Mouse (Mus musculus) adrenal gland, postnatal 4 days (tissue): ENCODE results near the gene Mbnl2. TPM values are rescaled to one million over a fixed set of nuclear protein-coding genes. Genes with fewer than 3 reads are reported as not detected.

Source experiments
- DNase-seq, 2 experiments: peaks; one replicate each; pipeline ENCODE4 v3.0.0; 2021 to 2022; ENCODE audit warnings: low spot score in 2 of 2, mixed read lengths in 2 of 2
- total RNA-seq, 2 experiments: library from RNA; stranded (reverse); gene quantifications; 2 replicates each; pipeline ENCODE4 v1.2.3; 2021

The Mbnl2 gene
- total RNA-seq, 2 experiments from 2014 or later, result 169 to 182 TPM

DNA sequence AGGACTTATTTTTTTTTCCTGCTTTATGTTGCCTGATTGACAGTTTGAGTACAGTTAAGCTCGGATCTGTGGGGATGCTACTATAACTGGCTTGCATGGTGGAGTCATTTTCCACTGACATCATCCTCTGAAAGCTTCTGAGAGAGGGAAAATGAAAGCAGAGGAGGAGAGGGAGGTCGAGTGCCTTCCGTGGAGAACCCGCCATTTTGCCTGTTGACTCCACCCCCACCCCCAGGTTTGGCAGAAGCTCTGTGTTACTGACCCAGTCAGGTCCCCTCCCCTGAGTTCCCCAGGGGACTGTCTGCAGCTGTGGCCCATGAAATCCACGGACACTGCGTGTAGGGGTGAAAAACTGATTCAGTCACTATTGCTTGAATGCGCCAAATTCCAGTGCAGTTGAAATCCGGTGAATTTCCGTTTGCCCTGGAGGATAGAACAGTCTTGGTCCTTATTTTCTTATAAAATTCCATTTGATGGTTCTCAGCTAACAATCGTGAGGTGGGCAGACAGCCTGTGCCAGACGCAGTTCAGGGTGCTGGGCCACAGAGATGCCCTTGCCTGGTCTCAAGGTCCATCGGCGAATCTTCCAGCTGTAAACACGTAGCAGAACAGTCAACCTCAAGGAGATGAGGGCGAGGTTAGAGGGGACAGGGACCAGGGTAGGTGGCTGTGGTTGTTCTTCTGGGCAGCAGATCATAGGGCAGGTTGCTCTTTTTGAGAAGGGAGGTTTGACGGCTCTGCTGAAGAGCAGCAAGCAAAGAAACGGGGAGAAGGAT, 20.9 kb downstream of the Mbnl2 start:
- DNase-seq, result no peak

DNA sequence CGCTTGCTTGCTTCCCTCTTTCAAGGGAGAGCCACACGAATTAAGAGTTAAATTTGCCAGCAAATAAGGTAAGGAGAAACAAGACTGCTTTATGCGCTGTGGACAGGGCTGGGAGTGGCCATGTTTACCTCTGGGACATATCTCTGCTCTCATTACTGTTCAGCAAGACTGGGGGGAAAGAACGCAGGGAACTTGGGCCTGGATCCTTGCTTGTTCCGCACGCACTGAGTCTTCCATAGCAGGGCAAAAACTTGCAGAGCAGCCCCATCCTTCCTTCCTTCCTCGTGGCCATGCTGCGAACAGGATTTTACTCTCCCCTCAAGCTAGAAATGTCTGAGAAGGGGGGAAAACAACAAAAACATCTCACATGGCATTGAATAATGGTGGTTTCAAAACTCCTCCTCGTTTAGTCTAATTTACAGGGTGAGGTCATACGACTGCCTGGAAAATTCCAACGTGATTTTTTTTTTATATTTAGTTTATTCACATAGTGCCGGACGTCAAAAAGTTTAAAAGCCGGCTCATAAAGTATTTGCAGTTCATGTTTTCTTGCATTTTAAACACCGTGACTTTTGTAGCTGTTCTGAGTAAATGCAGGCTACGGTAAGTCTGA, 21.8 kb downstream of the Mbnl2 start:
- DNase-seq, result no peak

DNA sequence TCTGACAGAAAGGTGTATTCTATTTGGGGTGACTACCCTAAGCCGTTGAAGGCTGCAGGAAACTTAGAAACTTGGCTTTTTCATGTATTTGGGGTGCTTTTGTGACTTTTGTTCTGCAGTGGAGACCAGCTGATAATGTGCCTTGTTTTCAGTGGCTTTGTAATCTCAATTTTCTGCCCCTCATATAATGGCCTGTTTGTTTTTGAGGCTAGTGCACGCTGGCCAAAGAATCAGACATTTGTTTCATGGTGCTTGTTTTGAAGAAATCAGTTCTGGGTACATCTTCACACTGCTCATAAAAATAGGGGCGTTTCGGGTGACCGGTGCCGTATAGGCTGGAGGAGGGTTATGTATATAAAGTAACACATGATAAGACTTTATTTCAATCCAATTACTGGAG, 22.4 kb downstream of the Mbnl2 start:
- no peak for DNase-seq

DNA sequence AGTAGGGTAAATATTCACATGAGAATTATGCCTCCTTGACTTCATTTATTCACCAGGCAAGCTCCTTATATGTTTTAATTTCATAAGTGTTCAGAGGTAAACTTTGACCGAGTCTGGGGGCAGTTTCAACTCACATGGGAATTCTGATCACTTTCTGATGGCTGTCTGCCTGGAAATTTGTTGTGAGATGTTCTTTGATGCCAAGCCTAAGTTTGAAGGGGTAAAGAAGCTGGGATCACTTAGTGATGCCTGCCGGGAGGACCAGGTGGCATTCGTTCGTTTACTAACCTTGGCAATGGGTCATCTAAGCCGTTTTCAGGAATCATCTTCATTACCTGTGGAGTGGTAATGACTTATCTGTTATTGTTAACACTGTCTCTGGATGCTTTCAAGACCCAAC, 23.0 kb downstream of the Mbnl2 start:
- DNase-seq, result no peak

DNA sequence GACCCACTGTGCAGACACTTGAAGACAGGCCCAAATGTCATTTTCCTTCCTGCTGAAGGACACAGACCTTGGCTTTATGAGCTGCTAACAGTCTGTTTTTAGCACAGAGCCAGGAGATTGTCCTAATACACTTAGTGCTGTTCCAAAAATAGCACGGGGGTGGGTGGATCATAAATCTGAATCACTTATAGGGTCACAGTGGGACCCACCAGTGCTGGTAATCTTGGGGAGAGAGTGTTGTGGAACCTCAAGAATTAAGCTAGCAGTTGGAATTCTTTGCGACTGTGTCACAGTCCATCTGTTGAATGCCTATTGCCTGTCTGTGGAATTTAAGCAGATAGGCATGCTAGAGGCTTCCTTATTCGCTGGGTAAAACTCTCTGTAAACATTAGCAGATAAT, 24.2 kb downstream of the Mbnl2 start:
- DNase-seq, result no peak

DNA sequence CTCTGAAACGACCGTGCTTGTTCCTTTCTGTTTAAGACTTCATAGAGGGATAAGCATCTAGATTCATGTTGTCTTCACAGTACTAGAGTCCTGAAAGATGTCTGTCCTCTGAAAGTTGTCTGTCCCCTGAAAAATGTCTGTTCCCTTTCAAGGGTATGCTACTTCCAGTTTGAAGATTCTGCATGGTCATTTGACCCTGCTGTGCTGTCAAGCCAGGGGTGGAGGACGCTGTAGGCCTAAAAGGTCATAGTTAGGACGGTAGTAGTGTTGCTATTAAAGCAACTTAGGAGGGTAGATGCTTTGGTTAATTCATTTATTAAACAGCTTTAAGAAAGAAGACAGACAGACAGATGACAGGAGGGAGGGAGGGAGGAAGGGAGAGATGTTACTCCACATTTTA, 24.7 kb downstream of the Mbnl2 start:
- DNase-seq, result no peak

DNA sequence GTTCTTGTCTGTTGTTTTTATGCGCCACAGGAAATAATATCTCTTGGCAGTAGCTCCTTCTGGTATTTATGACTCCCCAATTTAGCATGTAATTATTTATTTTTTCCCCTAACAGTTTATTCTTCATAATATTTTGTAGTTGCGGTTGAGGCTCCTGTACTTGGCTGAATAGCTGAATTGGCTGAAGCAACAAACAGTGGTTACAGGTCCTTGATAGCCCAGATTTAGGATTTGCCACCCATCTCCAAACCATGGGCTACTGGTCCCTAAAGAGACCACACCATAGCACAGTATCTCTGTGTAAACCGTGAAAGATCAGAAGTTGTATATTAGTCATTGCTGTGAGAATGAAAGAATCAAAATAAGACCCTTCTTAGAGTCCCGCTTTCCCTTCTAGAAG, 25.3 kb downstream of the Mbnl2 start:
- no peak for DNase-seq

DNA sequence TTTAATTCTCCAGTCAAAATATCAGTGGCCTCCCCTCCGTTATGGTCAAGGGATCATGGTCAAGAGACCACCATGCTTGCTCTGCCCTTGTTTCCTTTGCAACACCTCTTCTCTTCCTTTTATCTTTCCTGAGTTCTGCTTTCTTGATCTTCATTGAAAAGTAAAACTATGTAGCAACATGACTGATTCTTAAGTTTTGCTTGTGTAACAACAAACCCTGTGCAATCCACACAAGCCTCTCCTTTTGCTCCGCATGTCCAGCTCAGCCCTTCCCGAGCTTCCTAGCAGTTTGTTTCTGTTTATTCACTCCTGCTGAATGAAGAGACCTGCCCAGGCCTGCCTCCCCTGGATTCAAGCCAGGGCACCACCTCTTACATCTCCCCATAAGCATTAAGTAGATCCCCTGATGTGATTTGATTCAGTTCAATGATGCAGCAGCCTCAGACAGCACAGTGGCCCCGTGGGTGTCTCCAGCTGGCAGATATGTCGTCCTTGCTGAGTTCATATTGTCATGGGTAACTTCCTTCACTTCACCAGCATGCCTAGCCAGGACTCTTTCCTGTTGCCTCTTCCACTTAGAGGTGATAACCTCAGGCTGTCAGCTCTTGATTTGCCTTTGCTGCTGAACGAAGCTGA, 27.6 kb downstream of the Mbnl2 start:
- DNase-seq, result no peak

DNA sequence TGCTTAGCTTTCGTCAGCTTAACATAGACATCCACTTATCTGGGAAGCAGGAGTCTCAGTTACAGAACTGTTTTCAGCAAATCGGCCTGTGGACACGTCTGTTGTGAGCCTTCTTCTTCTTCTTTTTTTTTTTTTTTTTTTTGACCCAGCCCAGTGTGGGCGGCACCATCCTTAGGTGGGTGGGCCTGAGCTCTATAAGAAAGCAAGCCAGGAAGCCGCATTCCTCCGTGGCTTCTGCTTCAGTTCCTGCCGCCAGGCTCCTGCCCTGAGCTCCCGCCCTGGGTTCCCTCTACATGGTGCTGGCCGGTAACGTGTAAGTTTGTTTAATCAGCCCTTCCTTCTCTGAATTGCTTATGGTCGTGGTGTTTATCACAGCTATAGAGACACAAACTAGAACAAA, 30.8 kb downstream of the Mbnl2 start:
- DNase-seq, result no peak

DNA sequence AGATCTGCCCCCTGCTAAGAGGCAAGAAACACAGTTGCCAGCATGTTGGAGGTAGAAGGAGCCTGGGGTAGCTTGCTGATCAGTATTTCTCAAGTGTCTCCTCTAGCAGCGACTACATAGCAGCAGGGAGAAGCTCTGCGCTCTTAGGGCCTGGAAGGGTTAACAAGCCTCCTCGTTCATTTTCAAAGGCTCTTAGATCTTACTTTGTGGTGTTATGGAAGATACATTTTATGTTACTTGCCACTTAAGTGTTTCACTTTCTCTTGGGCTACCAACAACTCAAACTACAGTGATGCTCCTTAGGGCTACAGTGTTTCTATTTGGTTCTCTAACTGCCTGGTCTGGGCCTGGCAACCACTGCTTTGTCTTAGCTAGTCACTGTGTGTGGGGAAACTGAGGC, 31.9 kb downstream of the Mbnl2 start:
- no peak for DNase-seq

DNA sequence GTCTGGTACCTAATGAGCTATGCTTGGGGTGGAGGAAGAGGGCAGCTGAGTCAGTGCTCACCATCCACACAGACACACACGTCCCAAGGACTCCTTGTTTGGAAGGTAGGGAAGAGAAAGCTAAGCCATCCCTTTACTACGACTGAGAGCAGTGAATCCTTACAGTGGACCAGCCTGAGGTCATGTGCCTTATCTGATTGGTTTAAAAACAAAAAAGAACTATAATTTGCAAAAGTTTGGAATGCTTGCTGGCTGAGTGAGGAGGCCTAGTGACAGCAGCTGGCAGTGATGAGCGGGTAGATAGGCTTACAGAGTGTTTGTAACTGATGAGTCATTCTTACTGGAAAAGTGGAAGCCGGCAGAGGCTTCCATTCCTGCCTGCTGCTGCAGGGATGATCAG, 32.5 kb downstream of the Mbnl2 start:
- no peak for DNase-seq

DNA sequence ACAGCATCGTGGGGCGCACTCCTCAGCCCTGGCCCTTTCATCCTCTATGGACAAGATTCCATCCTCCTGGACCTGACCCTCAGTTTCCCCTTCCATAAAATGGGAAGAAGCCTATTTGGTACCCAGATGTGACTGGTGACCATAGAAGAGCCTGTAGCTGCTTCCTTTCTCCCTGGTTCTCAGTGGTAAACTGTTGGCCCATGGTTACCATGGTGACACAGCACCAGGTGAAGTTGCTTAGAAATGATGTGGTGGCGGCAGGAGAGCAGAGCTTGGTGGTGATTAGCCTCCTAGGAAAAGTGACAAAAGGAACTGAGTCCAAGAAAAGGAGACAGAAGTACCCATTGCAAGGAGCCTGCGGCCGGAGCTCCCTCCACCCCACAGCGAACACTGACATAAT, 34.2 kb downstream of the Mbnl2 start:
- no peak for DNase-seq

DNA sequence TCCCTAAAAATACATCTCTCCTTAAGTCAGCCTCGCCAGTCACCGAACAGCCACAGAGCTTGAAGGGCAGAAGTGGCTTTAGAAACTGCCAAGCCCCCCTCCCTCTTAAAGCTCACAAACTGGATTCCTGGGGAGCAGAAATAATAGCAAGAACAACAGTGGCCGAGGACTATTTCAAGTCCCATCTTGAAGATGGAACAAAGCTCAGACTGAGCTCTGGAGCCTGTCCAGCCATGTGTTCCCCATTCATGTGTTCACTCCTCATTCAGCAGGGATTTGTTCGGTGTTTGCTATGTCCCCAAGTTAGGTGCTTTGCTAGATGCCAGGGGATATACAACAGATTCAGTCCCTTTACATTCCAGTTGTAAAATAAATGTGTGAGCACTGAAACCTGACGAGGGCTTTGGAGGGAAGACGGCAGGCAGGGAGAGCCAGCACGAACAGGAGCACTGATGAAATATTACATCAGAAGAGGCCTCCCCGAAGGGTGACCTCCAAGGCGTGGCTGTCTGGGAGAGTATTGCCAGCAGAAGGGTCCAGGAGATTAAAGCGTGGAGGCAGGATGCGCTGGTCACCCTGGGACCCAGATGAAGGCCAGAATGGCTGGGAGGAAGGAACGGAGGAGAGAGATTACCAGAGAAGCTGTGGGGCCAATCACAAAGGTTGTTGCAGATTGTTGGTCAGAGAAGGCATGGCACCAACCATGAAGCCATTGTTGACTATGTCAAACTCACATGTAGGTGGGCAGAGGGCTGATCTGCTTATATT, 36.0 kb downstream of the Mbnl2 start:
- no peak for DNase-seq

DNA sequence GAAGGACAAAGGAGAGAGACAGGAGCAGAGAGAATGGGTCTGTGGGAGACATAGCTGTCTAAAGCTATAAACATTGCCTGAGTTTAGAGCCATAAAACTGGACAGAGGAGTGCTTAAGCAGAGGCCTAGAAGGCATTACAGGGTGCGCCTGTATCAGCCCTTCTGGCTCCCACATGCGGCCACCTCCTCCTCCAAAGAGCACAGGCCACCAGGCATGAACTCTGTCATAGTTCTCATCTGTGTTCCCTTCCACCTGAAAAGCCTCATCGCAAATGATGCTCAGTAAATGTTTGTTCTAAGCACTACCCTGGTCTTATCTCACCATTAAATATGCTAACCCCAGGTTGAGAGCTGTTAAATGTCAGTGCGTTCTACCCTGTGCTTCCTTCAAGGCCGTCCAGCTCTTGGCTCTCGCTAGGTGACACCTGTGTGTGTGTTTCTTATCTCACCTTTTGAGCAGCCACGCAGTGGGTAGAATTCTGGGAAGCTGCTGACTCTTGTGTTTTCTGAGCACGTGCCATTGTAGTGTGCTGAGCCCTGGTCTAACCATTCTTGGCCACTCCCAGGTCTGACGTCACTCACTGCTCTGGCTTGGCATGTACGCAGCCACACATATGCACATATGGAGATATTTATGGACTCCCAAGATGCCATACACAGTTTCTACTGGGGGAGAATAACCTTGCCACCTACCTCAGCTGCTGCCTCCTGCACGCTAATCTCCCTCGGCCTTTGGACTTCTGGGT, 37.4 kb downstream of the Mbnl2 start:
- DNase-seq, result no peak

DNA sequence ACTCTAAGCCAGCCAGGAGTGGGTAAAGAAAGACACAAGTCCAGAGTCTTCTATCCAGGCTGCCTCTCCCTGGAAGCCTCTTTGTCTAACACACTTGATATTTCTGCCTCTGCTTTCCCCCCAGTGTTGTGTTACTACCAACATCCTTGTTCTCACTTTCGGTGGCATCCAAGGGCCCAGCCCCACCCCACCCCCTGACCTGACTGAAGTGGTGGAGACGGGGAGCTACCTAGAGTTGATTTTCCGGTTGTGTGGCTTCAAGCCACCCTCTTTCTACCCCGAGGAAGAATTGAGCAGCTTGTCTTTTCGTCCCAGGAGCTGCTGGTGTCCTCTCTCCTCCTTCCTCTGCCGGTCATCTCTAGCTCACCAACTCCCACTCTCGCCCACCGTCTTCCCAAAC, 38.0 kb downstream of the Mbnl2 start:
- no peak for DNase-seq

DNA sequence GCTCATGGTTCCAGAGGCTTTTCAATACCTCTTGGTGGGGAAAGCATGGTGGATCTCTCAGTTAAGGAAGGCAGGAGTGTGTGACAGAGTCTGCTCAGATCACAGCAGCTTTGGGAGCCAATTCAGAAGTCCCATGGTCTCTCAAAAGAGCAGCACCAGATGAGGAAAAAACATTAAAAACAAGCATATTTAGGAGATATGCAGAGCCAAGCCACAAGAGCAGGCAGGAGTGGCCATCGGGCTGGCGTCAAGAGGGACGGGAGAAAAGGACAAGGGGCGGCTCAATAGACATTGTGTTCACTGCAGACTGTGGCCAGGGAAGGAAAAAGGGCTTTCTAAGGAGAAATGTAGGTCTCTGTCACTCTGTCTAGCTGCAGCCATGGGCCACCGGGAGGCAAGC, 40.3 kb downstream of the Mbnl2 start:
- DNase-seq, result no peak

DNA sequence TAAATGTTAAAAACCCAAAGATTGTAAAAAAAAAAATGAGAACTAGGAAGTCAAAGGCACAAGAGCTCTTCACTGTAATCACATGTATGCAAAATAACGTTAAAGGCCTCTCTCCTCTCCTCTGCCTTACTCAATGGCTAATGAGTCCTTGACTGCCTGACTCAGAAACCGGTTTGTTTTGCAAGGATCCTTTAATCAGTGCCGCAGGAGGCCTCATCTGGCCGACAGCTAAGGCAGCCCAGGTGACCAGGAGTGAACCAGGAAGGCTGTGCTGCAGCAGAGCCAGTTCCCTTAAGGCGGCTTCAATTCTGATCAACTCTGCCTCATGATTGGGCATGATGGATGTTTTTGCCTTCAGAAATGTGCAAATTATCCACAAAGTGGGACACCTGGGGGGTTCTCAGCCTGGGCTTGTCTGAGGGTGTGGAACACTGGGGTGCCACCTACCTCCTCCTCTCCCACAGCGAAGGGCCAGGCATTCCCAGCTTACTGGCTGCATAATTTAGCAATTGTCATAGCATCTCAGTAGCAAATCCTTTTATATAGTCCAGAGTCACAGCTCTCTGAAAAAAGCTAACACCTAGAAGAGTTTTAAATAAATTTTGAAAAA, 43.0 kb downstream of the Mbnl2 start:
- no peak for DNase-seq

DNA sequence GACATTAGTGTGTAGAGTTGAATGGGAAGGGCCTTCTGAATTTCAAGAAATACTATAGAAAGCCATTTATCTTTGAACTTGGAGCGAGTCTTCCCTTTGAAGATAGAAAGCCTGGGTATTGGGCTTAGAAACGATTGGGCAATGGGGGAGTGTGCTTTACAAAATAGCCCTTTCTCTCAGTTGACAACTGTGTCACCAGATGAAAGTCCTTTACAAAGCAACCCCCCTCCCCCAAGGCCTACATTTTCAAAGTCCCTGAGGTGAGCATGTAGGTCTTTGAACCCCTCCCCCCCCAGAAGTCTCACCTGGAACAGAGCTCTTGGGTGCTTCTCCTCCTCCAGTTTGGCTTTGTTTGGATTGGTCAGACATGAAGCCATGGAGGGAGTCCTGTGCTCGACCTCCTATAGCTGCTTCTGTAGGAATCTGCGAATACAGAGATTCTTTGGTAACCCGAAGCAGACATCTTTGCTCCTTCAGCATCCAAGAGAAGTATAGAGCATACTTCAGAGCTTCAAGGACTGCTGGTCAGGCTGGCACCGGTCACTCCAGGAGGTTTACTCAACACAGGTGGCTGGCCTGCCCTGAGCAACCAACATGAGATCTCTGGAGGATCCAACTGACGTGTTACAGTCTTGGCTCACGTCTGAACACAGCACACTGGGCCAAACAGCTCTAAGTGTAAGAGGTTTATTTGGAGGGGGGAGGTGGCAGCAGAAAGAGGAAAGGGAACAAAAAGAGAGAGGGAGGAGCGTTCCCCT, 43.7 kb downstream of the Mbnl2 start:
- no peak for DNase-seq

DNA sequence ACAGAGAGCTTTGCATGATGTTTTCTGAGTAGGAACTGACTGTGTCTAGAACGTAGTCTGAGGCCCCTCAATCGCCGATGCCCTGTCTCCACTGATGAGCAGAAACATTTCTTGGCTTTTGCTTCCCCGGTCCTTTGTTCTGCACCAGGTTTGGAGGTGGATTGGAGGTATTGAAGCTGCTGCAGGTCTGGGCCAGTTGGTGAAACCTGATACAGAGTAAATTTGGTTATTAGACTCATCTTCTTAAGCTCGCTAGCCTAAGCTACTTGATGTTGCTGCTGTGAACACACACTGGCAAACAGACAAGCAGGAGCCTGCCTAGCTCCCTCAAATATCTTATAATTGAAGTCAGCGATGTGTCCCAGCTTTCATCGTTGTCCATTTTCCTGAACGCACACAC, 46.6 kb downstream of the Mbnl2 start:
- no peak for DNase-seq

DNA sequence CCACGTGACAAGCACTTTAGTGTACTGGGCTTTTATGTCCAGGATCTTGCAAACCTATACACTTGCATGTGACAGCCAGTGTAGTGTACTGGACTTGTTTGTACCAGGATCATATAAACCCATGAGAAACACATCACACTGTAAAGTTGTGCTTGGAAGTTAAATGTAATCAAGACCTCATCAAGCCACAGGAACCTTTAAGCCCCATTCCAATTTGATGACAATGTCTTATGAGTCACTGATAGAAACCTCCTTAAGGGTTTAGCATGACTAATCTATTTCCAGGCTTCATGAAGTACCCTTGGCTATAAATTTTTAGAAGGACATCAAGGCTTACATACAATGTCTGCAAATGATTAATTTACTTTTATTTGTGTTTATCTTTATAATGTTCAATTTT, 47.6 kb downstream of the Mbnl2 start:
- no peak for DNase-seq
